Mouse (Mus musculus) lung, adult 18-20 months (tissue): Measurements from ENCODE around the gene Larp4.

Experiments
- DNase-seq, 2 experiments: peaks; one replicate each; pipeline ENCODE4 v3.0.0; 2022; ENCODE audit warnings: mixed read lengths in 2 of 2

Gene Larp4

DNA sequence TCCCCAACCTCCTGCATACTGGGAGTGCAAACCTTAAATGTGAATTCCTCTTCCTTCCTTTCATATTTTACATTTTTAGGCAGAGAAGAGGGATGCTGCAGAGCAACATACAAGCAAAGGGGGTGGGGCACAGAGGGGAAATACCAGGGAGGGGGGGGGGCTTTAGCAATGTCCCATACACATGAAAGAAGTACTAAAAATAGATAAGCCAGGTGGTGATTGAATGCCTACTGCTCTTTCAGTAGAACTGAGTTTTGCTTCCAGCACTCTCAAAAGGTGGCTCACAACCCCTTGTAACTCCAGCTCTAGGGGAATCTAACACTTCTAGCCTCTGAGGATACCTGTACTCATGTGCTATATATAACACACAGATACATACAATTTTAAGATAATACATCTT is 36.3 kb downstream of the Larp4 start:
- DNase-seq, result no peak

- DNase-seq, result no peak
Measured at GRCm38 (mm10) chr15:100018280-100018899, 48.5 kb downstream of the Larp4 start.

DNA sequence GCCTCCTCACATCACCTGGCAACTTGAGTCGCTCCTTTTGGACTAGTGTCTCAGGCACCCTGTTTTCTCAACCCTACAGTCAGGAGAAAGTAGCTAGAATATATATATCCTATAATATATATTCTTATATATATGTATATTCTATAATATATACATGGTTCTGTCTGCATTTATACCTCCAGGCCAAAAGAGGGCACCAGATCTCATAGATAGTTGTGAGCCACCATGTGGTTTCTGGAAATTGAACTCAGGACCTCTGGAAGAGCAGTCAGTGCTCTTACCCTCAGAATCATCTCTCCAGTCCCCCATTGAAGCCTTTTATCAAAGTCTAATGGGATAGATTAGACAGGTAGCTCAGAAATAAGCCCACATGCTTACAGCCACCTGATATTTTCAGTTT is 51.3 kb downstream of the Larp4 start:
- no peak for DNase-seq

GRCm38 (mm10) chr15:100022923-100023322 is 53.1 kb downstream of the Larp4 start:
- peak; percentile 20 to 53 for DNase-seq

DNA sequence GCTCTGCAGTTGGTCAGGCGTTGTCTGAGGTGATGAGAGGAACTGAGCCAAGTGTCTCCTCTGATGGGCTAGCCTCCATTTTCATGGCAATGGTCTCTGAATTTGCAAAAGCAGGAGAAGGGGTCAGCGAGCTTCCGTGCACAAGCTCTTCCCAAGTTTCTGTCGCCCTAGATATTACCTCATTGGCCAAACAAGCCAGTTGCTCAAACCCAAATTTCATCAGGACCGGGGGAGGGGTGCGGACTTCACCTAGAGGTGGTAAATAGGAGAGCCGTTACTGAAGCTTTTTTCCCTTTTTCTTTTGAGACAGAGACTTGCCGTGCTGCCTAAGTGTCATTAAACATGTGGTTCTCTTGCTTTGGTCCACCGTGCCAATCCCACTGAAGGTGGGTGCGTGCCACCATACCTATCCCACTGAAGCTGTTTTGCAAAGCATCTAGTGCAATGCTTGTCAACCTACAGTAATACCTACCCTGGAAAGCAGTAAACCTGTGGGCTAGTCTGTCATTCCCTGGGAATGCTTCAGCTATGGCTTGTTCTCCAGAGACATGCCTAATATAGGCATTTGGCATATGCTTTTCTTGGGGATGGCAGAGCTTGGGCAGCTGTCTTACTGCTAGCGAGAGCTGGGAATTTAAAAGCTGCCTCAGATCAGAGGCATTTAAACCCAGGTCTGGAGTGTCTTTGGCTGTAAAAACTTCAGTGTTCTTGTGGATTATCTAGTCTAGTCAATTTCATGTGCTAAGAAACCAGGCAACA is 55.4 kb downstream of the Larp4 start:
- DNase-seq, result no peak

DNA sequence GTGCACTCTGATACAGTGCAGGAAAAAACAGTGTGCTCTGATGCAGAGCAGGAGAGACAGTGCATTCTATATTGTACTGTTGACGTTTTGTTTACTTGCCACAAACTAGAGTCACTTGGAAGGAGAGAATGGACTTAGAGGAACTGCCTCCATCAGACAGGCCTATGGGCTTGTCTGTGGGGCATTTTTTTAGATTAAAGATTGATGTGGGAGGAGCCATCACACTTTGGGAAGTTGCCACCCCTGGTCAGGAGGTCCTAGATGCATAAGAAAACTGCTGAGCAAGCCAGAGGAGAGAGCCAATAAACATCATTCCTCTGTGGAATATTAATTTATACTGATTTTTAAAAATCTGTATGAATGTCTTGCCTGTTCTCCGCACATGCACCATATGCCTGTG is 58.3 kb downstream of the Larp4 start:
- DNase-seq, result no peak

DNA sequence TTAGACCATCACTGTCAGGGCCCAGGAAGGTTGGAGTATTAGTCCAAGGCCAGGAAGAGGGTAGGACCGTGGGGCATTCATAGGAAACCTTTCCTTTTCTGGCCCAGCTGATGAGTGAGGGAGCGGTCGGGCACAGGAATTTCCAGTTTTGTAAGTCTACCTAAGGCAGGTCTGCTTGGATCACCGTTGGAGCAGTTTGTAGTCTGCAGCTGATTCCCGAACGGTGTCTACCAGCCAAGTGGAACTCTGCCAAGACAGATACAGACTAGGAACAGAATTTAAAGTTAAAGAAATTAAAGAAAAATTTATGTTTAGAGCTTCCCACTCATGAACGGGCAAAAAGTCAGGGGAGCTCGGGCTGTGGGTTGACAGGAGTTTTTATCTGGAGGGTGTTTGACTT is 59.6 kb downstream of the Larp4 start:
- DNase-seq, result peak in 1 of 2 experiments; percentile 37

- DNase-seq, result no peak
Measured at GRCm38 (mm10) chr15:100029900-100030299, 60.0 kb downstream of the Larp4 start.

DNA sequence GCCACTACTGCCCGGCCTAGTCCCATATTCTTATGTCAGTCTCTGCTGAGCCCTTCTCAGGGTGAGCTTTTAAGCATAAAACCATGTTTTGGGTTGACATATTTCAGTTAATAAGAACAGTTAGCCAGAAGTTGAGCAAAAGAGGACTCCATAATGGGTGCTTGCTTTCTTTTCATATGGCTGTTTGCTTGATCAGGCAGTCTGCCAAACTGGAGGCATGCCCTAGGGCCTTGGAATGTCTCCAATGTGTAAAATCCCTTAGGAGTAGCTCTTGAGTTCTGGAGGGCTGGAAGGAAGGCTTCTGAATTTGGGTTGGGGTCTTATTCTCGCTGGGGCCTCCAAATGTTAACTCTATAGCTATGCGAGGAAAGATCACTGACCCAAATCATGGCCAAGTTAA is 62.7 kb downstream of the Larp4 start:
- DNase-seq, result peak; percentile 52 to 53

DNA sequence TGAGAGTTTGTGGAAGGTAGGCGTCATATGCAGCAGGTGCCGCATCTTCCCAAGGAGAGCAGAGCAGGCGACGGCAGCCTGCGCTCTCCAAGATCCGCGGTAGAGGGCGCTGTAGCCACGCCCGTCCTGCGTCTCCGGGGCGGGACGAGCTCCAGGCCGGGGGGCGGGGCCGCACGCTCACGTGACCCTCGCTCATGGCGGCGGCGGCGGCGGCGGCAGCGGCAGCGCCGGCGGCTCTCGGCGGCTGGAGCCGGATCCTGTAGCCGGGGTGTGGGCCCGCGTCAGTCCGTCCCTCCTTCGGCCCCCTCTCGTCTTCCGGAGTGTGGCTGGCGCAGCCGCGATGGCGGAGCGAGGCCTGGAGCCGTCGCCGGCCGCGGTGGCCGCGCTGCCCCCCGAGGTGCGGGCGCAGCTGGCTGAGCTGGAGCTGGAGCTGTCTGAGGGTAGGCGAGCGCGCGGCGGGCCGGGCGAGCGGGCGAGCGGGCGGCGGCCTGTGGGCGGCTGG is 68.7 kb downstream of the Larp4 start, which contains the start of gene Dip2b:
Gene Dip2b, plus strand, starts transcription at position 195 of the 502 bp plus-strand sequence.
- peak; percentile 90 to 93 for DNase-seq

- peak; percentile 46 to 50 for DNase-seq
Measured at GRCm38 (mm10) chr15:100039001-100039701, 69.3 kb downstream of the Larp4 start.

GRCm38 (mm10) chr15:100040541-100041266 is 70.8 kb downstream of the Larp4 start:
- DNase-seq, result no peak

DNA sequence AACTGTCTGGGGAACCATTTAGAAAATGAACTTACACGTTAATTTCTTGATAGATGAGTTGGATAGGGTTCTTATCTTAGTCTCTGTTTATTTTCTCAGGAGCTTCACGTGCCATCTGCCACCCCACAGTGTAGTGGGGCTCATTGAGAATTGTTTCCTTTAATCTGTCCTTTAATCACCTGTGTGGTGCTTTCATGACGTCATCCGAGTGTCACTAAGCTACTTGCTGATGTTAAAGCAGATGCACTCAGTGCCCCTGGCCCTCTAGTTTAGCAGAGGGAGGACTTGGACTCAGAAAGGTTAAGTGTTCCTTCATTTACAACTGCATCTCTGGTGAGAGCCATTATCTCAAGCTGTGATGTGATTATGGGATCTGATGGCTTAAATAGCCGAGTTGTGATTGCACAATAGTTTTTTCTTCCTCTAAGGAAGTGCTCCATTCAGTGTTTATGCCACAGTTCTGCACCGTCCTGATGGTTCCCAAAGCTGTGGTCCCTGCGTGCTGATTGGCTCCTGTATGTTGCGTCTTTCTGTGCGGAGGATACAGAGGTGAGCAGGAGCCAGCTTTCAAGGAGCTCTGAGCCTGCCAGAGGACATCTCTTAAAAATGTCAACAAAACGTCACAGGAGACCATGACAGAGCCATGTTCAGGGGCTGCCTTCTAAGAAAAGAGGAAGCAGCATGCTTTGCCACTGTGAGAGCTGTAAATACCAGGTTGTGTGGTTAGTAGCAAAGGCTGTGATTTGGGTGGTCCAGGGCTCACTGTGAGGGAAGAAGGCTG is 71.6 kb downstream of the Larp4 start:
- peak; percentile 19 to 24 for DNase-seq

GRCm38 (mm10) chr15:100042048-100042400 is 72.2 kb downstream of the Larp4 start:
- DNase-seq, result no peak

DNA sequence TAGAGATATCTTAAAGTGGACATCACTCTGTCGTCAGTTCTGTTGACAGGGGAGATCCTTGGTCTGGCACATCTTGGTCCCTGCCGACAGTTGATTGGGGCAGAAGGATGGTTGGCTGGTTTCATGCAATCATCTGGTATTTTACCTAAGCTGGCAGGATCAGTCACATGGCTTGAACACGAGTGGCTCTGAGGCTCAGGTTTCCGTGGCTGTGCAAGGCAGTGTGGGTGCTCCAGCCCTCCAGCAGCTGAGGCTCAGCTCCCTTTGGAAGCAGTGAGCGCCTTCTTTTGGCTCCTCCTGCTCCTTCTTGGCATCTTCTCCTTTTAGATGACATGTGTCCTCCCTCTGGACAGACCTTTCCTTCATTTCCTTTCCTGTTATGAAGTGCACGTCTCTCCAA is 75.7 kb downstream of the Larp4 start:
- no peak for DNase-seq

DNA sequence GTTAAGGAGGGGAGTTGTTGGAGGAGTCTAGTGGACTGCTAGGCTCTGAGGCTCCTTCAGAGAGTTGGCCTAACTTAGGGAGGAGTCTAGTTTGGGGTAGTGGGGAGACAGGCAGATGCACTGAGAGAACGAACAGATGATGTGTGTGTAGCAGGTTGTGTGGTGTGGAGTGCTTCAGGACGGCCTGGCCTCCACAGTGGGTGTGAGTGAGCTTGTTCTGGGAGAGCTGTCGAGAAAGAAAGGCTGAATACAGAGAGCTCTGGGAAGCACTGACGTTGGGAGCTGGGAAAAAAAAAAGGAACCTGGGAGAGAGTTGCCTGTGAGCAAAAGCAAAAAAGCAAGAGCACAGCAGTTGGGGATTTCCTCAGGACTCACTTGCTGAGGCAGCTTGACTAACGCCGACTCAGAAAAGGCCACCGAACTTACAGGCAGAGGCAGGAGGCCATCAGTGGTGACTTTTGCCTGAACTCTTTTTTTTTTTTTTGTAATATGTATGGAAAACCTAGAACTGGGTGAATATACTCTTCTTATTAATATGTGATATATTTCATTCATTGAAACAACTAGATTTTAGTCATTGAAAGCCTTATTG is 79.7 kb downstream of the Larp4 start:
- no peak for DNase-seq

DNA sequence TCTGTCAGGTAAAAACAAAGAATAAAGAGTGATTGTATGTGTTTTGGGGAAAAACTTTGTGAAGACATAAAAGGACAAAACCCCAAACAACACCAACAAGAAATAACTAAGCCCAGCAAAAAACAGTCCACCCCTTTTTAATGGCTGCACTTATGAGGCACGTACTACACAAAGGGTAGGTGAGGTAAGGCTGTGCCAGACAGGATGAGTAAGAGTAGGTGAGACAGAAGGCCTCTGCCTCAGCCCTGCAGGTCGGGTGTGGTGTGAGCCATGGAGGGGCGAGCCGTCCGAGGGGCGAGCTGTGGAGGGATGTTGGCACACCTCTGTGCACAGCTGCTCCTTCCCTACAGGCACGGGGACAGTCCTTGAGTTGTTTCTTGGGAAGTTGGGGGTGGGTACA is 81.1 kb downstream of the Larp4 start:
- no peak for DNase-seq

GRCm38 (mm10) chr15:100052726-100053125 is 82.9 kb downstream of the Larp4 start:
- DNase-seq, result no peak

DNA sequence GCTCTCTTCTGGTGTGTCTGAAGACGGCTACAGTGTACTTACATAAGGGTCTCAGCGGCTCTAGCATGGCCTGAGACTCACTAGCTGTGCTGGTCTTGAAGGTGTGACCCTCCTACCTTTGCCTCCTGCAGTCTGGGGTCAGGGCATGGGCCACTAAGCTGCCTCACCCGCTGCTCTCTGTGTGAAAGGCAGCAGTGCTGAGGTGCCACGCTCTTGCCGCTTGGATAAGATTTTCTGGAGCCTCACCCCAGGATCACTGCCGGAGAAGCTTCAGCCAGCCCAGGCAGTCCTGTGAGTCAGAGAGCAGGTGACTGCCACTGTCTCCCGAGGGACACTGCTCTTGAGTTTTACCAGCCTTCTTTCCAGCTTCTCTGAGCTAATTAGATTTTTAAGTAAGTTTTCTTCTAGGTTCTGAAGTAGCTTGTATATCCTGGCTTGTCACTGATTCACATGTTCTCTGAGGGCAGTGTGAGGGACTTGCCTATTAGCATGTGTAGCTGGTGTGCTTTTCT is 86.6 kb downstream of the Larp4 start:
- no peak for DNase-seq

- no peak for DNase-seq
Measured at GRCm38 (mm10) chr15:100057698-100058097, 87.8 kb downstream of the Larp4 start.

- DNase-seq, result no peak
Measured at GRCm38 (mm10) chr15:100058143-100058542, 88.3 kb downstream of the Larp4 start.

GRCm38 (mm10) chr15:100058912-100059311 is 89.0 kb downstream of the Larp4 start:
- no peak for DNase-seq
